In genomic region chr6:147664339-147664738, GRCm38 (mm10) we compare ENCODE assay signal across 9 mouse cellular contexts.
A peak's percentile ranks its signal among the peaks of the same experiment; 100 is the strongest.
DNase-seq lines count a peak whose midpoint lies in the region; ATAC-seq and TF ChIP-seq lines count a peak whose summit lies in the region.
"Had no signal": no experiment of that assay in that cellular context is flagged by ENCODE, and none has a peak within 500 bp of the region (broad histone marks: within the 10 kb centered on the region; RNA-seq: fewer than 3 reads in every experiment).

No protein-coding gene starts in this region.

- no peak overlapping the region for H3K9ac ChIP-seq in ES-E14 (ENCODE audit: insufficient read depth, low read depth, low read length, poor library complexity, severe bottlenecking)
- H3K9ac ChIP-seq in neural tube, embryonic 11.5 days (ENCODE audit: low read length): no peak overlapping the region
- H3K9ac ChIP-seq: heart, embryonic 13.5 days; neural tube, embryonic 12.5 days had no signal

- H3K36me3 ChIP-seq in ES-E14 (ENCODE audit: control insufficient read depth, insufficient read depth, low read length, poor library complexity, severe bottlenecking): no peaks in the 10 kb centered on the region
- H3K36me3 ChIP-seq in neural tube, embryonic 11.5 days (ENCODE audit: control insufficient read depth, insufficient read depth, low read length): no peaks in the 10 kb centered on the region
- H3K36me3 ChIP-seq: heart, embryonic 13.5 days; neural tube, embryonic 12.5 days had no signal

- intact Hi-C loops in left cerebral cortex, adult 2 months (cut with DNase I): loop anchor here (10.0 kb wide), 1 partner anchor 290 kb away; no protein-coding TSS in a partner anchor
- intact Hi-C loops in left cerebral cortex, postnatal 25 days (cut with DNase I): loop anchor here (5.0 kb wide), 1 partner anchor 148 kb away; no protein-coding TSS in a partner anchor

- no peaks in the 10 kb centered on the region for H3K4me1 ChIP-seq in ES-E14 (ENCODE audit: control insufficient read depth in 2 of 2, insufficient read depth in 2 of 2, low read length in 2 of 2, poor library complexity in 1 of 2)
- H3K4me1 ChIP-seq in neural tube, embryonic 11.5 days (ENCODE audit: control insufficient read depth, insufficient read depth, low read length): no peaks in the 10 kb centered on the region
- H3K4me1 ChIP-seq: neural tube, embryonic 12.5 days had no signal

- no peak for DNase-seq in left cerebral cortex, adult 2 months (ENCODE audit: extremely low spot score in 1 of 2, low spot score in 2 of 2)
- DNase-seq in left cerebral cortex, postnatal 25 days (ENCODE audit: low spot score in 2 of 2): no peak
- peak; percentile 70 for DNase-seq in ES-E14 (ENCODE audit: low read depth, low spot score)
- peak; percentile 53 to 55 for DNase-seq in adrenal gland, adult 18-20 months (ENCODE audit: low spot score in 2 of 2)
- DNase-seq in embryo, embryonic 11.5 days (ENCODE audit: low read depth, low spot score): peak; percentile 17
- DNase-seq in large intestine, adult 2 months (ENCODE audit: low read depth, low spot score): peak; percentile 7
- peak; percentile 45 for DNase-seq in neural tube, embryonic 11.5 days (ENCODE audit: low spot score)

- H3K9me3 ChIP-seq in ES-E14 (ENCODE audit: control insufficient read depth, insufficient read depth, low read depth, low read length): no peaks in the 10 kb centered on the region
- H3K9me3 ChIP-seq in neural tube, embryonic 11.5 days (ENCODE audit: control insufficient read depth, low read length): no peaks in the 10 kb centered on the region
- H3K9me3 ChIP-seq: heart, embryonic 13.5 days; neural tube, embryonic 12.5 days had no signal

- H3K4me2 ChIP-seq in neural tube, embryonic 11.5 days (ENCODE audit: low read depth): no peak overlapping the region
- H3K4me2 ChIP-seq: heart, embryonic 13.5 days; neural tube, embryonic 12.5 days had no signal

- no peak overlapping the region for H3K4me3 ChIP-seq in left cerebral cortex, adult 2 months
- no peak overlapping the region for H3K4me3 ChIP-seq in ES-E14 (ENCODE audit: insufficient read depth in 1 of 2, low read depth in 1 of 2, low read length in 2 of 2, poor library complexity in 1 of 2, severe bottlenecking in 1 of 2)
- H3K4me3 ChIP-seq in neural tube, embryonic 11.5 days (ENCODE audit: low read depth, low read length): no peak overlapping the region
- H3K4me3 ChIP-seq: heart, embryonic 13.5 days; neural tube, embryonic 12.5 days had no signal

- no peak for ATAC-seq in neural tube, embryonic 11.5 days (ENCODE audit: insufficient read depth, low FRiP score, low TSS enrichment)

- WGBS in large intestine, adult 2 months: 46% methylated on average over 3 of the region's 3 CpGs
- 52% methylated on average over 3 of the region's 3 CpGs for WGBS in neural tube, embryonic 11.5 days

- peak; percentile 51 for TF ChIP-seq CTCF in left cerebral cortex, adult 2 months (IDR thresholded peaks at IDR 0.05)

- no peaks in the 10 kb centered on the region for H3K27me3 ChIP-seq in neural tube, embryonic 11.5 days (ENCODE audit: control insufficient read depth, insufficient read depth, low read length)
- H3K27me3 ChIP-seq: heart, embryonic 13.5 days; neural tube, embryonic 12.5 days had no signal

- no peak overlapping the region for H3K27ac ChIP-seq in left cerebral cortex, adult 2 months
- no peak overlapping the region for H3K27ac ChIP-seq in ES-E14 (ENCODE audit: insufficient read depth, low read depth, low read length, poor library complexity, severe bottlenecking)
- H3K27ac ChIP-seq in neural tube, embryonic 11.5 days (ENCODE audit: low read depth, low read length): no peak overlapping the region
- H3K27ac ChIP-seq: heart, embryonic 13.5 days; neural tube, embryonic 12.5 days had no signal

- in situ Hi-C loops in ES-E14 (cut with MboI; ENCODE audit: low sequenced_read_pairs in 2 of 2, unreplicated experiment in 2 of 2): no loop called here

TF ChIP-seq in ES-E14, 5 proteins besides CTCF, POLR2A, EP300 and RAD21:
- TF ChIP-seq MAFK (IDR thresholded peaks at IDR 0.05; ENCODE audit: insufficient read depth, low read depth, low read length) (no peak), ZNF384 (IDR thresholded peaks at IDR 0.05; ENCODE audit: low read depth, low read length) (no peak), CHD2 (IDR thresholded peaks at IDR 0.05; ENCODE audit: low read depth, low read length) (no peak), ZC3H11A (IDR thresholded peaks at IDR 0.05; ENCODE audit: borderline replicate concordance, low read depth, low read length) (peak; percentile 69; the same call in 1 of the 2 replicates)

Comparison
In these comparisons a context has a peak if more than half of its experiments do, and no peak if none do; other contexts are left out.
1. DNase-seq: peak in ES-E14 (single experiment), adrenal gland, adult 18-20 months (2 of 2), embryo, embryonic 11.5 days (single experiment), large intestine, adult 2 months (single experiment) and neural tube, embryonic 11.5 days (single experiment); none in left cerebral cortex, adult 2 months (0 of 2) and left cerebral cortex, postnatal 25 days (0 of 2).